Mouse (Mus musculus): Measurements from ENCODE around the gene Jakmip3.

DNA sequence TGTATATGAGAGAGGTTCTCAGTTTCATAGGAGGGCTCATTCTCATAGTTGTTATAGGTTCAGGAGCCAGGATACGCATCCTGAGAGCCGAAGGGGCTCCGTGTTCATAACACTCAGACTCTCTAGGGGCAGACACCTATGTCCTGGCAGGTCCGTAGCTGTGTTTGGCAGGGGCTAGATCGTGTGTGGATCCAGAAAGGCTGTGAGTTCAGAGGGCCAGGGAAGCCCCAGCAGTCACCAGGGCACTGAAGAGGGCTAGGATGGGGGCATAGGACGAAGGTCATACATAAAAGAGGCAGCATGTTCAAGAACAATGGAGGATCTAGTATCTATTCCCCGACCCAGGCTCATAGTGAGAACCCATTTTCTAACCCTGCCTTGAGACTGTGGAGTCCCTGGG, 154.8 kb downstream of the Jakmip3 start:
- TF ChIP-seq CTCF (IDR thresholded peaks at IDR 0.05; ENCODE audit: control insufficient read depth, insufficient read depth, low read length) = no peak
- no peak for TF ChIP-seq POLR2A (IDR thresholded peaks at IDR 0.05; ENCODE audit: borderline replicate concordance, control insufficient read depth, low read depth, low read length)

All from bone marrow, adult 2 months (tissue).